Mouse (Mus musculus) MEL (cell line): ENCODE measurements around the gene Sgk1. TPM values are rescaled to one million over a fixed set of nuclear protein-coding genes. Genes with fewer than 3 reads are reported as not detected.

ENCODE experiments used
- DNase-seq: peaks from one replicate; pipeline ENCODE4 v3.0.0; 2011; ENCODE audit warnings: low read depth, low spot score
- H3K27ac ChIP-seq: 2 replicates; pipeline ENCODE4 v1.5.1; 2012; ENCODE audit warnings: low read depth, mild to moderate bottlenecking, control low read depth, low read length, moderate library complexity; ENCODE audit not compliant: control insufficient read depth
- H3K27me3 ChIP-seq, 2 experiments: fragments of 150-350 bp in 1 of 2; sonication (generic) in 1 of 2; 2 replicates each; pipeline ENCODE4 v1.6.1; 2012; ENCODE audit warnings: low read length in 2 of 2, mild to moderate bottlenecking in 2 of 2, improper control_type of control experiment in 1 of 2, moderate library complexity in 1 of 2; ENCODE audit not compliant: insufficient read depth in 2 of 2, control insufficient read depth in 1 of 2
- H3K36me3 ChIP-seq, 2 experiments: 2 replicates each; pipeline ENCODE4 v1.6.1; 2012 to 2014; ENCODE audit warnings: low read length in 2 of 2, improper control_type of control experiment in 1 of 2, inconsistent platforms in 1 of 2, mild to moderate bottlenecking in 1 of 2; ENCODE audit not compliant: insufficient read depth in 2 of 2, control insufficient read depth in 1 of 2
- H3K4me1 ChIP-seq, 2 experiments: fragments of 150-350 bp in 1 of 2; sonication (generic) in 1 of 2; 2 replicates each; pipeline ENCODE4 v1.6.1; 2012; ENCODE audit warnings: low read length in 2 of 2, improper control_type of control experiment in 1 of 2, mild to moderate bottlenecking in 1 of 2; ENCODE audit not compliant: insufficient read depth in 2 of 2, control insufficient read depth in 1 of 2
- H3K4me3 ChIP-seq, 2 experiments: fragments of 150-350 bp in 1 of 2; sonication (generic) in 1 of 2; 2 replicates each; pipeline ENCODE4 v1.5.1; 2012; ENCODE audit warnings: low read depth in 2 of 2, low read length in 2 of 2, mild to moderate bottlenecking in 2 of 2, moderate library complexity in 2 of 2, control low read depth in 1 of 2, improper control_type of control experiment in 1 of 2; ENCODE audit not compliant: control insufficient read depth in 1 of 2, insufficient read depth in 1 of 2
- H3K79me2 ChIP-seq: 2 replicates; pipeline ENCODE4 v1.6.1; 2012; ENCODE audit warnings: mild to moderate bottlenecking, low read length, moderate library complexity; ENCODE audit not compliant: control insufficient read depth, poor library complexity, insufficient read depth
- H3K9ac ChIP-seq: 2 replicates; pipeline ENCODE4 v1.6.1; 2012; ENCODE audit warnings: low read depth, mild to moderate bottlenecking, control low read depth, low read length, moderate library complexity; ENCODE audit not compliant: control insufficient read depth, poor library complexity, severe bottlenecking
- H3K9me3 ChIP-seq: fragments of 150-350 bp; sonication (generic); replicated peaks from 2 replicates; pipeline ENCODE4 v1.6.1; 2012; ENCODE audit warnings: mild to moderate bottlenecking, low read length, improper control_type of control experiment, moderate library complexity; ENCODE audit not compliant: insufficient read depth
- E2F4 ChIP-seq: IDR thresholded peaks from 2 replicates; pipeline ENCODE4 v1.6.1; 2011; ENCODE audit warnings: low read depth, low read length, improper control_type of control experiment, borderline replicate concordance
- GATA1 ChIP-seq: IDR thresholded peaks from 2 replicates; pipeline ENCODE4 v1.6.1; 2011; ENCODE audit warnings: low read depth, low read length, improper control_type of control experiment
- HCFC1 ChIP-seq: IDR thresholded peaks from 2 replicates; pipeline ENCODE4 v1.6.1; 2012; ENCODE audit warnings: low read depth, mild to moderate bottlenecking, inconsistent platforms, low read length, improper control_type of control experiment, moderate library complexity
- MYC ChIP-seq: IDR thresholded peaks from 2 replicates; pipeline ENCODE4 v1.6.1; 2011; ENCODE audit warnings: low read depth, mild to moderate bottlenecking, low read length, improper control_type of control experiment, moderate library complexity
- SIN3A ChIP-seq: IDR thresholded peaks from 2 replicates; pipeline ENCODE4 v1.6.1; 2012; ENCODE audit warnings: low read length, improper control_type of control experiment, inconsistent platforms
- TAL1 ChIP-seq: IDR thresholded peaks from 2 replicates; pipeline ENCODE4 v1.6.1; 2012; ENCODE audit warnings: mild to moderate bottlenecking, inconsistent platforms, low read length, moderate library complexity, mixed read lengths
- ZNF384 ChIP-seq: IDR thresholded peaks from 2 replicates; pipeline ENCODE4 v1.6.1; 2012; ENCODE audit warnings: low read depth, mild to moderate bottlenecking, inconsistent platforms, low read length, improper control_type of control experiment
- polyA plus RNA-seq, 2 experiments: library from polyadenylated mRNA; stranded (reverse) in 1 of 2; unstranded in 1 of 2; fragments of >175 nt in 1 of 2; fragments of >200 nt in 1 of 2; gene quantifications; 2 replicates each; pipeline versions ENCODE4 v1.2.1 to v1.2.4; 2012; ENCODE audit warnings: low replicate concordance in 2 of 2, low read depth in 1 of 2; ENCODE audit not compliant: insufficient read length in 2 of 2, insufficient read depth in 1 of 2, missing spikeins in 1 of 2
- total RNA-seq: library from RNA; depleted of rRNA; stranded (reverse); fragments of 300-350 nt; gene quantifications from 2 replicates; pipeline ENCODE4 v1.2.3, GENCODE M21; 2012

The Sgk1 gene
- total and polyA plus RNA-seq, 3 experiments: 1.6 to 3.2 TPM; not detected in 1

DNA sequence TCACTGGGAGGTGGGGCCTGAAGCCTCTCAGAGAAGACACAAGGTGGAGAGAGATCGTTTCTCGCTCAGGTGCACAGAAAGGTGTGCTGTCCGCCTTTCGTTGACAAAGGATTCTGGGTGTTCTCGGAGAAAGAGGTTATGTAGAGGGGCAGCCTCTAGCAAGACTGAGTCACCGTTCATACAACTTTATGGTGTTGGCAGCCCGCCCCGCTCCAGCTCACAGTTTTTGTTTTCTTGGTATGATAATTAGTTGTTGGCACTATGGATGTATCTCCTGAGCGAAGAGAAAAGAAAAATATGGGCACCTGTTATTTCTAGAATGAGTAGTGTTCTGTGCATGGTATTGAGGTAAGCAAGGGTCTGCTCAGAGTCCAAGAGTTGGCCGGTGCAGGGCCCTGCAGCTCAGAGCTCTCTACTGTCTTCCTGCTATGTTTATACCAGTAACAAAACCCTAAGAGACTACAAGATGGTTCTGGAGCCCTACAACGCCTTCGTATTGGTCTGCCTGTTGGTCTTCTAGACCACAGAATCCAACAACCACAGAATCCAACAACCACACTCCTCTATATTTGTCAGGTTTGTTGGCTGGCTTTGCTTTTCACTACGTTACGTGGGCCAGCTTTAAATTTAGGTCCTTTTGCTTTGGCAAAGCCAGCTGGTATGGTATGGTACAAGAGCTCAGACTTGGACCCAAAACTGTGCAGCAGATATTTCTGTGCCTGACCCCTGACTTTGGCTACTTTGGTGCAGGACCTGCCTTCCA lies 28.2 kb upstream of the Sgk1 start:
- H3K9me3 ChIP-seq: no peaks in the 10 kb centered on the region
- H3K4me3 ChIP-seq: no peak overlapping the region
- DNase-seq: no peak
- TF ChIP-seq TAL1 (no peak), ZNF384 (no peak)
- H3K27ac ChIP-seq: no peak overlapping the region
- no peaks in the 10 kb centered on the region for H3K79me2 ChIP-seq
- peaks cover 0 to 2% of the 10 kb centered on the region in 2 experiments; a peak in 2 of 4 replicates for H3K27me3 ChIP-seq
- no peak overlapping the region for H3K9ac ChIP-seq
- no peaks in the 10 kb centered on the region for H3K4me1 ChIP-seq
- no peaks in the 10 kb centered on the region for H3K36me3 ChIP-seq

DNA sequence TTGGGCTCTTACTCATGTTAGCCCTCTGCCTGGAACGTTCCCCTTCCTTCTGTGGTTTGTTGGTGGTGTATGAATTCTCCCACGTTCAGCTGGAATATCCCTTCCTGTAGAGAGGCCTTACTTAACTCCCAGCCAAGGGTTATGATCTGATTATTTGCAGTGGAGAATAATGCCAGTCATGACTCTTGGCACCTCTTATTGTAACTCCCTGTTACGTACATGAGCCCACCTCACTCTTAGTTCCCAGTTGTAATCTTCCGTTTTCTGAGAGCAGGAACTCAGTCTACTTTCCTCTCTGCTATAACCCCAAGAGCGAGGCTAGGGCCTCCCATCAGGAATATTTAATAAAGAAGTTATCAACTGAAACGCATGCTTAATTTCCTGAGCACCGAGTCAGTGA lies 26.6 kb upstream of the Sgk1 start:
- no peak for DNase-seq
- no peak overlapping the region for H3K27ac ChIP-seq
- peaks cover 0 to 2% of the 10 kb centered on the region in 2 experiments; a peak in 2 of 4 replicates for H3K27me3 ChIP-seq
- TF ChIP-seq HCFC1: no peak
- no peak for TF ChIP-seq MYC
- TF ChIP-seq GATA1: no peak
- TF ChIP-seq, all 39 proteins: peak for 0
- Histone ChIP-seq H3K36me3 (no peaks in the 10 kb centered on the region), H3K79me2 (no peaks in the 10 kb centered on the region), H3K4me1 (no peaks in the 10 kb centered on the region), H3K4me3 (no peak overlapping the region), H3K9ac (no peak overlapping the region), H3K9me3 (no peaks in the 10 kb centered on the region)

DNA sequence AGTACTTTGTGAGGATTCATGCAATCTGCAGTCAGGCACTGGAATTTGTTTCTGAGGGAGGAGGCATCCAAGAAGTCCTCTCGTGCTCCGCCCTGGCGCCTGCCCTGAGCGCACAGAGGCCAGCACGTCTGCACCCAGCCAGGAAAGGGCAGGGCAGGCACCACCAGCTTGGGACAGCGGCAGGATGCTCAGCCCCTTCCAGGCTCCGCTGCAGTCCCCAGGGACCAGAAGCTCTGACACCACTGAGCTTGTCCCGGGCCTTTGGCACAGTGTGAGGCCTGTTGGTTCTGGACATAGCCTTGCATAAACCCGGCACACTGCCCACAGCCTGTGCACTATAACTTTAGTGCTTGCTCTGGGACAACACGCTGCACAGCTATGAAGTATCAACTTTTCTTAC lies 24.3 kb upstream of the Sgk1 start:
- TF ChIP-seq E2F4: no peak
- TF ChIP-seq SIN3A: no peak
- TF ChIP-seq GATA1: no peak
- TF ChIP-seq, all 39 proteins: peak for 0
- Histone ChIP-seq H3K4me1 (no peaks in the 10 kb centered on the region), H3K27ac (no peak overlapping the region), H3K9me3 (no peaks in the 10 kb centered on the region), H3K79me2 (no peaks in the 10 kb centered on the region), H3K4me3 (no peak overlapping the region), H3K9ac (no peak overlapping the region), H3K36me3 (no peaks in the 10 kb centered on the region), H3K27me3 (peaks cover 0 to 2% of the 10 kb centered on the region in 2 experiments; a peak in 2 of 4 replicates)
- no peak for DNase-seq
